Mouse (Mus musculus) limb, embryonic 14.5 days (tissue): ENCODE measurements at regions not wholly inside any gene's neighbourhood (a gene's known extent, or its start where the extent isn't known, plus 50 kb on each side); places are given as distances from the start of the nearest gene placed in this dataset.
A peak's percentile ranks its signal among the peaks of the same experiment; 100 is the strongest.

ENCODE experiments used
- ATAC-seq: fragments of 200-750 bp; cut with Nextera tagmentation; 2 replicates; pipeline ENCODE4 v1.8.0; 2017; ENCODE audit warnings: low read depth, moderate number of reproducible peaks, moderate TSS enrichment; ENCODE audit not compliant: low FRiP score
- DNase-seq: peaks from one replicate; pipeline ENCODE4 v3.0.0-alpha.2; 2015; ENCODE audit warnings: low spot score
- H3K27ac ChIP-seq: fragments of 300-500 bp; sonication (generic); replicated peaks from 2 replicates; pipeline ENCODE4 v1.5.1; 2014; ENCODE audit warnings: low read depth, mild to moderate bottlenecking, low read length, moderate library complexity, mixed read lengths
- H3K27me3 ChIP-seq: fragments of 300-500 bp; sonication (generic); 2 replicates; pipeline ENCODE4 v1.6.1; 2014; ENCODE audit warnings: low read length, mixed read lengths; ENCODE audit not compliant: control insufficient read depth, insufficient read depth
- H3K36me3 ChIP-seq: fragments of 300-500 bp; sonication (generic); 2 replicates; pipeline ENCODE4 v1.6.1; 2014; ENCODE audit warnings: mild to moderate bottlenecking, low read length, moderate library complexity, mixed read lengths; ENCODE audit not compliant: control insufficient read depth, insufficient read depth
- H3K4me1 ChIP-seq: fragments of 300-500 bp; sonication (generic); 2 replicates; pipeline ENCODE4 v1.6.1; 2014; ENCODE audit warnings: antibody characterized with exemption, low read length, mixed read lengths; ENCODE audit not compliant: control insufficient read depth, insufficient read depth
- H3K4me2 ChIP-seq: fragments of 300-500 bp; sonication (generic); replicated peaks from 2 replicates; pipeline ENCODE4 v1.6.1; 2014; ENCODE audit warnings: low read depth, mild to moderate bottlenecking, low read length, moderate library complexity; ENCODE audit not compliant: severe bottlenecking
- H3K4me3 ChIP-seq: fragments of 300-500 bp; sonication (generic); replicated peaks from 2 replicates; pipeline ENCODE4 v1.5.1; 2014; ENCODE audit warnings: low read length
- H3K9ac ChIP-seq: fragments of 300-500 bp; sonication (generic); 2 replicates; pipeline ENCODE4 v1.6.1; 2014; ENCODE audit warnings: mild to moderate bottlenecking, low read depth, low read length, moderate library complexity; ENCODE audit not compliant: severe bottlenecking
- H3K9me3 ChIP-seq: fragments of 300-500 bp; sonication (generic); 2 replicates; pipeline ENCODE4 v1.6.1; 2016; ENCODE audit warnings: low read length; ENCODE audit not compliant: control insufficient read depth
- POLR2A ChIP-seq: fragments of 200-500 bp; IDR thresholded peaks from 2 replicates; pipeline ENCODE4 v1.8.0; 2012; ENCODE audit warnings: inconsistent platforms, mild to moderate bottlenecking, moderate library complexity, borderline replicate concordance; ENCODE audit not compliant: insufficient read depth, insufficient read length; ENCODE audit errors: extremely low read depth
- WGBS: fragments of 180-500 bp; shearing (Covaris S2); extraction: QIAGEN DNeasy Blood & Tissue Kit; methylation state at CpG from one replicate; pipeline ENCODE4 v1.1.7; 2014; 5-methylcytosine and 5-hydroxymethylcytosine counted together

DNA sequence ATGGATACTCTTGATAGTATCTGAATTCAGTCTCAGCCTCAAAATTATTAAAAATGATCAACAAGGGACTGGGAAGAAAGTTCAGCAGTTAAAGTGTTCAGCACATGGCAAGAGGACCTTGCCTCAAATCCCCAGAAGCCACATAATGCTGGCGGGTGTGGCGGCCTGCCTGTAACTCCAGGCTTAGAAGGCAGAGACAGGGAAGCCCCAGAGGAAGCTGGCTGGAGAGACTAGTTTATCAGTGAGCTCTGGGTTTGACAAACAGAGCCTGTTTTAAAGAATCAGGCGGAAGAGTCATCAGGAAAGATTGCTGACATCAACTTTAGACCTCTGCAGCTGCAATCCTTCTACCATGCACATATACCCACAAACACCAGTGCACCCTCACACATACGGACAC, 52.1 kb upstream of the Fyn start:
- Histone ChIP-seq H3K36me3 (no peaks in the 10 kb centered on the region), H3K9me3 (no peaks in the 10 kb centered on the region), H3K27me3 (no peaks in the 10 kb centered on the region), H3K4me3 (no peak overlapping the region), H3K4me2 (no peak overlapping the region), H3K9ac (no peak overlapping the region), H3K4me1 (peaks cover 10% of the 10 kb centered on the region), H3K27ac (no peak overlapping the region)
- ATAC-seq (no peak), DNase-seq (peak; percentile 18)
- 53% methylated on average over 4 of the region's 4 CpGs for WGBS
- no peak for TF ChIP-seq POLR2A

DNA sequence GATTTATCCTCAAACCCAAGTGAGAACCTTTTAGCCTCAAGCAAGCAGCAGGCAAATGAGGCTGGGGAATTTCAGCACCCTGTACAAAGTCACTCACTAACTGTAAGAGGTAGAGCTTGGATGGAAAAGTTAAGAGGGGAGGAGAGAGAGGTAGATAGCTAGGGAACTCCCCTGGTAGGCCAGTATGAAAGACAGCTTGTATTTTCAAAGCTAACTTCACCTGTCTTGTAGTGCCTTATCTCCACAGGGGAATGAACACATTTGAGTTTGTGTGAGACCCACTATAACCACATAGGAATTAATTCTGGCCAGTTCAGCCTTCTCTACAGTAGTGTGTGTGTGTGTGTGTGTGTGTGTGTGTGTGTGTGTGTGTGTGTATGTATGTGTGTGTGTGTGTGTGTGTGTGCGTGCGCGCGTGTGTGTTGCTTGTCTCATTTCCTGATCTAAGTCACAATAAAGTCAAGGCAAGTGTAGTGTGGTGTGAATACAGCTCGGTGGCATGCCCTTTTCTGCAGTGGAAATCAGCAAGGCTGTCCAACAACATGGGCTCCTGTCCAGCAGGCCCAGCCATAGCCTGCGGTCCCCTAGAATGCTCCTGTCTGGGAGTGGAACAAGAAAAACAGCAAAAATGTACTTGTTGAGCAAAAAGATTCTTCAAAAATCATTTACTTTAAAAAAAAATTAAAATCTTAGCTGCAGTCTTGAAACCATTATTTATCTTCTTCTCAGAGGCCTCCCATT, 53.1 kb upstream of the Fyn start:
- Histone ChIP-seq H3K9me3 (no peaks in the 10 kb centered on the region), H3K4me2 (no peak overlapping the region), H3K4me3 (no peak overlapping the region), H3K36me3 (no peaks in the 10 kb centered on the region), H3K4me1 (peaks cover under 1% of the 10 kb centered on the region; the same call in 1 of the 2 replicates), H3K27ac (no peak overlapping the region), H3K9ac (no peak overlapping the region), H3K27me3 (no peaks in the 10 kb centered on the region)
- ATAC-seq, result no peak
- WGBS, result 74% methylated on average over 6 of the region's 6 CpGs
- no peak for TF ChIP-seq POLR2A
- DNase-seq, result no peak

GRCm38 (mm10) chr10:39311501-39311900, 57.2 kb upstream of the Fyn start:
- H3K9ac ChIP-seq, result no peak overlapping the region
- TF ChIP-seq POLR2A, result no peak
- H3K27me3 ChIP-seq, result no peaks in the 10 kb centered on the region
- no peaks in the 10 kb centered on the region for H3K4me1 ChIP-seq
- H3K27ac ChIP-seq, result no peak overlapping the region
- H3K4me2 ChIP-seq, result no peak overlapping the region
- ATAC-seq (no peak), DNase-seq (no peak)
- no peaks in the 10 kb centered on the region for H3K36me3 ChIP-seq
- H3K4me3 ChIP-seq, result no peak overlapping the region
- 88% methylated on average over 1 of the region's 1 CpGs for WGBS
- no peaks in the 10 kb centered on the region for H3K9me3 ChIP-seq

GRCm38 (mm10) chr10:39308535-39308934, 60.1 kb upstream of the Fyn start:
- no peak for TF ChIP-seq POLR2A
- Histone ChIP-seq H3K27me3 (no peaks in the 10 kb centered on the region), H3K4me2 (no peak overlapping the region), H3K4me3 (no peak overlapping the region), H3K36me3 (no peaks in the 10 kb centered on the region), H3K9me3 (no peaks in the 10 kb centered on the region), H3K4me1 (no peaks in the 10 kb centered on the region), H3K27ac (no peak overlapping the region), H3K9ac (no peak overlapping the region)
- WGBS, result 72% methylated on average over 1 of the region's 1 CpGs
- DNase-seq (no peak), ATAC-seq (no peak)

GRCm38 (mm10) chr10:39292703-39293496, 75.8 kb upstream of the Fyn start:
- no peak for DNase-seq
- H3K4me1 ChIP-seq, result peaks cover 37% of the 10 kb centered on the region
- 50% methylated on average over 11 of the region's 11 CpGs for WGBS
- H3K9me3 ChIP-seq, result peaks cover 2% of the 10 kb centered on the region; the same call in 1 of the 2 replicates
- H3K9ac ChIP-seq, result no peak overlapping the region
- no peak overlapping the region for H3K4me2 ChIP-seq
- no peak overlapping the region for H3K27ac ChIP-seq
- no peak overlapping the region for H3K4me3 ChIP-seq
- no peaks in the 10 kb centered on the region for H3K27me3 ChIP-seq
- H3K36me3 ChIP-seq, result no peaks in the 10 kb centered on the region
- TF ChIP-seq POLR2A, result no peak
- no peak for ATAC-seq
